Mouse (Mus musculus) liver, adult (tissue): ENCODE data around the gene Magi1.

ENCODE experiments used
- GATA4 ChIP-seq: IDR thresholded peaks from 2 replicates; pipeline ENCODE4 v1.6.1; 2014; ENCODE audit warnings: mild to moderate bottlenecking, low read length; ENCODE audit not compliant: insufficient replicate concordance

Gene Magi1

DNA sequence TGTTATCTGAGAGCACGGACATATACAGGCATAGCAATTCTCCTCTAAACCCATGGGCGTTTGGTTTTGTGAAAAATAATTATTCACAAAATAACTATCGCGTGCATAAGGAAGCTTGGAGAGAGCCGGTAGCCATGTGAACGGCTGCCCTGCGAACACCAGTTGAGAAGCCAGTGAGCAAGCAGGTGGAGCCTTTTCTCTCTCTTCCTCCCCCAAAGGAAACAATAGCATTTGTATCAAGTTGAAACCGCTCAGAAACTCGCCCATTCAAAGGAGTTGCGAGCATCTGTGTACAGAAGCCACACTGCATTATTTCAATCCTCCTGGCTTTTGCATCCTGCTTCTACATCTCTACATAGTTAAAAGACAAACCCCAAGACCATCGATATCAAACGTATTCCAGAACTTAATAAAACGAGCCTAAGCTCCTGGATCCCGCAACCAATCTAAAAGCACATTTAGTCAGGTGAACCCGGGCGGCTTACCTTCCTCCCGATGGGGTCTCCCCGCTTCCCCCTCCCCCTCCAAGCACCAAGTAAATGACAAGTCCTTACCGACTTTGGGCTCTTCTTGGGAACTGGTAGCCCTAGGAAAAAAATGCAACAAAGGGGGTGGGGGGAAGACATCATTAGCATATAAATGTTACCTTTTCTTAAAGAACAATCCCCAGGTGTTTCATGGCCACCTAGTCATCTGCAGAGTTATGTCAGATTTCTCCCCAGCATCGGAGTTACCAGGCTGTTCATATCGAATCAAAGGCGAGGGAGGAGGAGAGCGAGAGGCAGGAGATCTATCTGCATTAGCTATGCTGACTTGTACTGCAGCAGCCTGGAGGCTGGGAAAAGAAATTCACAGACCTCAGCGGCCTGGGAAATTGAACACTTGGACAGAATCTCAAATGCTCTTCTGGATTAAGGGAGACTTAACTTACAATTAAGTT lies 566.8 kb downstream of the Magi1 start:
- TF ChIP-seq GATA4, result no peak

DNA sequence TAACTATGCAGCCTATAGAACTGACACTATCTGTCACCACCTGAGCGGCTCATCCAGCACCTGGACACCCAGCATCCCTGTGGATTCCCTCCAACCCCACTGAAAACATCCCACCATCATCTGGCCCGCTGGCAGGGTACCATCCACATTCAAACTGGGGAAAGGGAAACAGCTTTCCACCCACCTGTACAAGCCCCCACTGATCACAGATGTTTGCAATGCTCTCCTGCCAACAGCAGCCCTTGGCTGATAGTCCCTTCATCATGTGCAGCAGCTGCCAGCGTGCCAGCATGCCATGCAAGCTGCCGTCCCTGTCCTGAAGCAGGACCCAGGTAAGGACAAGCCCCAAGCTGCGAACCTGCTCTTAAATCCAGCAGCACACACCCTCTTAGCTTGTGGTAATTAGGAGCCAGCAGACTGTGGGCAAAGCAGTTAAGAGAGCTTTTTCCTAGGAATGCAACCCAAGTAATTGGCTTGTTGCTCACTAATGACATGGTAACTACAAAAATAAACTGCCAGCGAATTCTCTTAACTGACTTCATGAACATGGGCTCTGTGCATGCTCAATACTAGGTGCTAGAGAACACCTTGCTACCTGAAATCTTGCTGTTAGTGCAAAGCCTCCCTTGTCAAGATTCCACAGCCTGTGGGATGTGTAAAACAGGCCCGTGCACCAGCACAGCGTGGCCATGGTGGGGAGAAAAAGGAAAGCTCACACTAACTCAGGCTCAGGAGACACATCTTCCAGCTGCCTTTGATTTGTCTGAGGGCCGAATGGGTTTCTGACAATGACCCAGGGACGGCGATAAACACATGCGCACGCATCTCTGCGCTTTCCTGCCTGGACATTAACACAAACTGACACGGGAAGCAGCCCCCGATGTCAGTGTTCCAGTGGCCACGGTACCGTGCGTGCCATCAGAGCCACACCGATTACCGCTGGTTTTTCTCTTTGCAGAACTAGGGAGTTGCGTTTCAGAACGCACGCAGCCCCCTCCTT lies 568.2 kb downstream of the Magi1 start:
- no peak for TF ChIP-seq GATA4

GRCm38 (mm10) chr6:93704350-93704749 lies 579.4 kb downstream of the Magi1 start:
- TF ChIP-seq GATA4, result no peak

- TF ChIP-seq GATA4, result no peak
These were observed 584.3 kb downstream of the Magi1 start for GRCm38 (mm10) chr6:93699436-93699835.

- TF ChIP-seq GATA4, result no peak
These were observed 585.8 kb downstream of the Magi1 start for GRCm38 (mm10) chr6:93697956-93698355.

DNA sequence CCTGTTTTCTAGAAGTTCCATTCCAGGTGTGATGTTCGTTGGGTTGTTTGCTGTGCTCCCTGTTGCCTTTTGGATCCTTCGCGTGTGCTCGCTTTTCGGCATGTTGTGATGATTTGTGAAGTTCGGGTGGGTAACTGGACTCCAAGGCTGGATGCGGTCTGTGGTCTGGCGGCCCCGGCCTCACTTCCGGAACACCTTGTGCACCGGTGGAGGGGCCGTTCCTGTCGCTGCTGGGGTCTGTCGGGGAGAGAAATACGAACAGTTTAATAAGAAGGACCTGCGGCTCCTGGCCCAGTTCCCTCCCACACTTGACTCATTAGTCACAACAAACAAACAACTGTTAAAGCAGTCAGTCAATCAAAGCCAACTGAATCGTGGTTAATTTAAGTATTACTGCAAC lies 605.0 kb downstream of the Magi1 start:
- TF ChIP-seq GATA4, result no peak

GRCm38 (mm10) chr6:93666731-93667130 lies 617.0 kb downstream of the Magi1 start:
- no peak for TF ChIP-seq GATA4

GRCm38 (mm10) chr6:93665056-93665805 lies 618.5 kb downstream of the Magi1 start:
- no peak for TF ChIP-seq GATA4

GRCm38 (mm10) chr6:93661139-93661538 lies 622.6 kb downstream of the Magi1 start:
- no peak for TF ChIP-seq GATA4

- no peak for TF ChIP-seq GATA4
These were observed 624.2 kb downstream of the Magi1 start for GRCm38 (mm10) chr6:93659534-93659933.

DNA sequence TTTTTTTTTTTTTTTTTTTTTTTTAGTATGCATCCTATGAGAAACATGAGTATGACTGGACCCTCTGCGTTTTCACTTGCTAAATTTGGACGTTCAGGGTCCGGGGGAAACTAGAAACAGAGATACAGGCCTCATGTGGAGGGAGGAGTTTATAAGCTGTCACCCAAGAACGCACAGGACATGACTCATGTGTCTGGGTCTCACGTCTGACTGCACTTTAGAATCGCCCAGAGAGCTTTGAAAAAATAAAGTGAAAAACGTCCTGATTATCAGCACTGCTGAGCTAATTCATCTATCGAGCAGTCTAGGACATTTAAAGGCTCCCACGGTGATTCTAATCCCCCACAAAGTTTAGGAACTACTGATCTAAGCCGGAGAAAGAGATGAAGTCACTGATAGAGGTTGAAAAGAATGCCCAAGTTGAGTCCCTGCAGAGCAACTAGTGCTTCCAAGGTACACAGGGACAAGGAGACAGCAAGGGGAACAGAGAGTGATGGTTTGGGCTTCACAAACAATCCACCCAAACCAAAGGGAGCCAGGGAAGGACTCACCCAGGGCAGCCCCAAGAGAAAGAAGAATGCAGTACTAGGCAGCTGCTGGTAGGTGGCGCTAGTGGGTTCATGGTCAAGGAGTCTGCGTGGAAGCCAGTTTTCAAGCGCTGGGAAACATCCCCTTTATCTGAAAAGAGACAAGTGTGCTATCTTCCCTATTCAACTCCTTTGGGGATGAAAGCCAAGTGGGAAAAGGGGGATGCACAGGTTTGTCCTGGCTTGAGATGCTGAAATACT lies 626.3 kb downstream of the Magi1 start:
- no peak for TF ChIP-seq GATA4

- TF ChIP-seq GATA4, result no peak
These were observed 635.0 kb downstream of the Magi1 start for GRCm38 (mm10) chr6:93648581-93649230.

DNA sequence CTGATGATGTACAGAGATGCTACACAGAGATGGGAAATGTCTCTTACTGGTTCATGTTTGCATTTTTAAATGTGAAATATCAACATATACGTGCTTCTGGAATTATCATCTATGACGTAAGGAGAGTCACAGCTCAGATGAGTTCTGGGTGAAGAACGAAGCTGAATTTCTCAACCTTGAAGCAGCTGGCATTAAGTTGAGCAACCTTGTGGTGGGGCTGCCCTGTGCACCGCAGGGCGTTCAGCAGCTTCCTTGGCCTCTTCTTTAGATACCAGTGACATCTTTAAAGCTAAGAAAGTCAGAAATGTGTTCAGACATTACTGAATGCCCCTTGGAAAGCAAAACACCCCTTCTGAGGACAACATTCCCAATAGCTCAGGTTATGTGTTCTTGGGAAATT lies 656.5 kb downstream of the Magi1 start:
- TF ChIP-seq GATA4, result no peak
